Mouse (Mus musculus): ENCODE measurements around the gene Dner.

Dner gene

DNA sequence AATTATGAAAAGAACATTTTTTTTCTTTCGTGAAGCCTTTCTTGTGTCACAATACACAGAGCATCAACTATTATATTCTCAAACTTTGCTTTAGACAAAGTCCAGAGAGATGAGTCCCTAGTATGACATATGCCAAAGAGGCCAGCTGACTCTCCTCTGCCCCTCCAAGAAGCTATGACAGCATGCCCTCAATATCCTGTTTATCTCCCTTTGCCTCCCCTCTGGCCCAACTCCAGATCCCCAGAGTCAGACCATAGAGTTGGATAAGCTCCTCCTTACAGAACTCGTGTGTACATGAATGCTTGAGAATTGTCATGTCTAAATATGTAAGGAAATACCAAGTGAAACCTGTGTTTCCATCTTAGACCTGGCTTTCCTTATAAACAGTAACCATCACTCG is 170.5 kb downstream of the Dner start:
- no peak for DNase-seq (ENCODE audit: low spot score)

DNA sequence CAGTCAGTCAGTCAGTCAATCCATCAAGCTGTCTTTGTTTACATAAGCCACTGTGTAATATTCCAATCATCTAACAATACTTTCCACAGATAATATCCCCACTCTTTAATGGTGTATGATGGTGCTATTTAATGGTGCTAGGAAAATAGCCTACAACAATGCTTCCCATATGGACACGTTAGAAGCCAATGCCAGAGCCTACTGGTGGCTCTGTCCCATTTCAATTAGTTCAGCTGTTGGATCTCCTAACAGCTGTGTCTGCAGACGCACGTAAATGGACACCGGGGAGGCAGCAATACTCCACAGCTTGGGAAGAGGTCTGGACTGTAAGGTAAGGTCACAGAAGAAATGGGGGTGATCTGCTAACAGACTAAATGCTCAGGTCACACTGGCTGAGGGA is 171.6 kb downstream of the Dner start:
- no peak for DNase-seq (ENCODE audit: low spot score)

DNA sequence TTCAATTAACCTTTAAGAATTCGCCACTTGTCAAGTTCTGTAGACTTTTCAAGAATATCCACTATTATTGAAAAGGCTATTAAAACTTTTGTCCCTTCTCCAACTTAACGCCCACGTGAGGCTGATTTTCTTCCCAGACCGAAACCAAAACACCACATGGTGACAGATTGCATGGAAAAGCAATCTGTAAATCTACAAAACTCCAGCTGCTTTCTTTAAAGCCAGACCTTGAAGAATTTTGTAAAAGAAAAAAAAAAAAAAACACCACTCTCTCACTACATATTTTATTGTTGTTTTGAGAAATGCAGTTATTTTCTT is 173.1 kb downstream of the Dner start:
- no peak for DNase-seq (ENCODE audit: low spot score)

DNA sequence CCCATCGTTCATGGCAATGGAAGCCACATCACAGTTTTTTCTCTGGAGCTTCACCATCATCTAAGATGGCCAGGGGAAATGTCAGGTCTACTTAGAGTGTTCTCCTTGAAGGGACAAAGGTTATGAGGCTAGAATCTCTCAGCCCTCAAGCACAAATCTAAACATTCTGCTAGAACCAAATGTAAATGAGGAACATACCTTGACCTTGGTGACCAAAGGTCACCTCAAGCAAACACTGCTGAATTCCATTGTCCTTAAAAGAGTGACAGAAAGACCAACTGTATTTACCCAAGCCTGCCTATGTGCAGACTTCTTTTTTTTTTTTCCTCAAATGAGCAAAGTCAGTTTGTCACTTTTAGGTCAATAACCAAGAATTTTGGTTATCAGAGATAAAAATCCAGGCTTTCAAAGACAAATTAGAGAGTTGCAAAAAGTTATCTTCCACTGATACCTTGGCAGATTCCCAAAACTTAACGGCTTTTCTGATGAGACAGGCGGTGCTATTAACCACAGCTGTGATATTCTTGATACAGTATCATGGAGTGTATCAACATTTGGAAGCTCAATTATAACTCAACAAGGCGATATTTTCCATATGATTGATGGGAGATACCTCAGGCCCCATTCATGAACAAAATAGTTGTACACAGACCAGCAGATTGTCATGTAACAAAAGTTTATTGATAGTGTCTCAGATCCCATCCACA is 173.6 kb downstream of the Dner start:
- no peak for DNase-seq (ENCODE audit: low spot score)

DNA sequence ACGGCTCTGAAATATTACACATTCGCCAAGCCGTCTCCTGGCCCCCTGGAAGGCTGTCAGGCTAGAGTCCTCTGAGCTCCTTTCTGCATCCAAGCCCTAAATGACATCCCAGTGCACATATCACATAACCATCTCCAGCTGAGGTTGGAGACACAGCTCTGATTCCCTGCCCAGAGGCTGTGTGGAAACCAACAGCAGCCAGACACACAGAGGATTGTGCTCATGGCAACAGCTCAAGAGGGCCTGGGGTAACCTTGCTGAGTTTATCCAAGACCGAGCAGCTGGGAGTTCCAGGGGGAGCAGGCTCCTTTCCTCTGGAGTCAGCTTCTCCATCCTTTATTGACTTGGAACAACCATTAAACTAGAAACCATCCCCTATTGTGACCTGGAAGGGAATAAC is 177.7 kb downstream of the Dner start:
- DNase-seq (ENCODE audit: low spot score): no peak

DNA sequence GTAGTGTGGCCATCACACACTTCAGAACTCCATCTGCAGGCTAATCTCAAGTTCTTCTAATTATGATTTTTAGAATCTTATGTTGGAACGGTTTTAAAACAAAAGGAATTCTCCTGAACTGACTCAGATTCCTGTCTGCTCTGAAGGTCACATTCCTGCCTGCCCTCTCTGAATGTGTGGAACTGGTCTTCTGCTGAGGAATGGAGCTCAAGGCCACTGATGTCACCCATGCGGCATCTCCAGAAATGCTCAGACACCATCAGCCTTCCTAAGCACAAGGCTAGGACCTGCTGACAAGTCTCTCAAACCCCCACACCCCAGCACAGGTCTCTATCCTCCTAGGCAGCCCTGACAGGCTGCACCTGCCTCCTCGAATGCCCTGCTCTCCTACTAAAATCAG is 182.8 kb downstream of the Dner start:
- DNase-seq (ENCODE audit: low spot score): no peak

DNA sequence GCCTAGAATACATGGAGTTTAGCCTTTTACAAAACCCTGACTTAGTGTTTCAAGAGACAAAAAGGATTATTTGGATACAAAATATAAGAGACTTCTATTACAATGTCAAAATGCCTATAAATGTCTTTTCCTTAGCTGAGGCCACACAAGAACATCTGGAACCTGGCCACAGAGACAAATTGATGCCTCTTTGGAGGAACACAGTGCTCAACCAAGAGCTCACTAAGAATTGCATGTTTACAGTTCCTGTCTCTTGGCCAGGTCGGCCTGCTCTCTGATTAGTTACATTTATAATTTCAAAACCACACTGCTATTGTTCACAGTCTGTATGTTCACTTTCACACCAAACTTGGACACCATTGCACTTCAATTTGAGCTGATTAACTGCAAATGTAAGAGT is 187.5 kb downstream of the Dner start:
- no peak for DNase-seq (ENCODE audit: low spot score)

- DNase-seq (ENCODE audit: low spot score): no peak
Observed at GRCm38 (mm10) chr1:84507568-84507967, 188.5 kb downstream of the Dner start.

DNA sequence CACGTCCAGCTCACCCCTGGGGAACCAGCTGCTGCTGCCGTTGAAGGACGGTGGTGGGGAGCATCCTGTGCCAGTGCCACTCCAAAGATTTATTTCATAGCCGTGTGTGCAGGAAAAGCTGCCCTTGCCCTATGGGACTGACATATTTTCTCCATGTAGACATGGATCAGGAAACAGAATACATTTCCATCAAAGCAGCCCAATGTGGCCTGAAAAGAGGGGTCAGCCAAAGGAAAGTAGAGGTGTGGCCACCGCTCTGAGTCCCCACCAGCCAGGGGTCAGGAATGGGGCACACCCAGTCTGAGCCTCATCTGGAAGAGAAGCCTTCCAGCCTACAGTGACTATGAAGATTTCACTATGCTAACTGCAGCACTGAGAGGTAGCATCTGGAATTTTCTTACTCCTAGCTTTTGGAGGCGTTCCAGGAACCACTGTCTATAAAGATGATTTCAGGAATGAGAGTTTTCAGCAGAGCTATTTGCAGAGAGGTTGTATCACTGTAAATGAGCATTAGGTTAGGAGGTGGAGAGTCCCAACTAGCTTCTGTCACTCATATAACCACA is 189.0 kb downstream of the Dner start:
- no peak for DNase-seq (ENCODE audit: low spot score)

- DNase-seq (ENCODE audit: low spot score): no peak
Observed at GRCm38 (mm10) chr1:84500673-84501072, 195.3 kb downstream of the Dner start.

- DNase-seq (ENCODE audit: low spot score): no peak
Observed at GRCm38 (mm10) chr1:84491732-84492131, 204.3 kb downstream of the Dner start.

GRCm38 (mm10) chr1:84488546-84488945 is 207.5 kb downstream of the Dner start:
- DNase-seq (ENCODE audit: low spot score): no peak

GRCm38 (mm10) chr1:84485066-84485465 is 211.0 kb downstream of the Dner start:
- no peak for DNase-seq (ENCODE audit: low spot score)

GRCm38 (mm10) chr1:84484577-84484976 is 211.4 kb downstream of the Dner start:
- no peak for DNase-seq (ENCODE audit: low spot score)

GRCm38 (mm10) chr1:84479976-84480375 is 216.0 kb downstream of the Dner start:
- no peak for DNase-seq (ENCODE audit: low spot score)

DNA sequence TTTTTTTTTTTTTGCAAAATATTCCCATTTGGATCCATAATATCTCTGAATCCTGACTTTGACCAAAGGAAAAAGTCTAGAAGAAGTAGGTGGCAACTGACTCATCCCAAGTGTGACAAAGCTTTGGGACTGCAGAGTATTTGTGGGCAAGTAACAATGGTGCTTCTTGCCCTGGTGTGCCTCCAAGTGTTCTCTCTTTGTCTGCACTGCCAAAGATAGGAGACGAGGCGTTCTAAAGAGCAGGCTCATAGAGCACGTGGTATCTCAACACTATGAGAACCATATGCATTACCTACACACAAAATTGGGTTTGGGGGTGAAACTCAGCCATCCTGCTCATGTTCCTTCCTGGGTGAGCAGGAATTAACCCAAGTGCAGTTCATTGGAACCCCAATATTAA is 221.7 kb downstream of the Dner start:
- DNase-seq (ENCODE audit: low spot score): no peak

GRCm38 (mm10) chr1:84472260-84472659 is 223.8 kb downstream of the Dner start:
- DNase-seq (ENCODE audit: low spot score): no peak

DNA sequence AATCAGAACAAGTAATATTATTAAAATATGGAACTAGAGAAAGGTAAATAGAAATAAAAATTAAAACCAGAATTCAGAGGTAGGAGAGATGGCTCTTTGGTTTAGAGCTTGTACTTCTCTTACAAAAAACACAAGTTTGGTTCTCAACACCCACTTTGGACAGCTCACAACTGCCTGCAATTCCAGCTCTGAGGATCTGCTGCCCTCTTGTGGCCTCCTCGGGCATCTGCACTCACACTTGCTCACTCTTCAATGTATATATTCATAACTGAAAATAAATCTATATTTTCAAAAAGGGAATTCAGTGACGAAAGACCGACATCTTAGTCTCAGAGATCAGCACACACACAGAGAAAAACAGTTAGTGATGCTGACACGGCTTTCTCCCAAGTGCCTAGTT is 225.7 kb downstream of the Dner start:
- no peak for DNase-seq (ENCODE audit: low spot score)

DNA sequence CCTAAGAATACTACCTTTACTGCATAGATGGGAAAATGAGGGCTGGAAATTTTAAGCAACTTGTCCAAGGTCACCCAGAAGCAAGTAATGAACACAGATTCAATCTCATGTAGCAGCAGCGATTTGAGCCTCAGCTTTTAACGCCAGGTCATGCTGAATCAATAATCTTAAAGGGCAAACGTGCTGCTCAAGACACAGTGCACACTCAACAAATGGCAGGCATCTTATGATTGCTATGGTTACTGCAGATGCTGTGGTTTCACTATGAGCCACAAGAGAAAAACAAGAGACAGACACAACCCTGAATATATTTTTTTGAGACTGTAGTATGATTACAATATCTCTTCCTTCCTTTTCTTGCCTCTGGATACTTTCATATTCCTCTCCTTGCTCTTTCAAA is 228.4 kb downstream of the Dner start:
- DNase-seq (ENCODE audit: low spot score): no peak

- DNase-seq (ENCODE audit: low spot score): no peak
Observed at GRCm38 (mm10) chr1:84464761-84465160, 231.3 kb downstream of the Dner start.

DNA sequence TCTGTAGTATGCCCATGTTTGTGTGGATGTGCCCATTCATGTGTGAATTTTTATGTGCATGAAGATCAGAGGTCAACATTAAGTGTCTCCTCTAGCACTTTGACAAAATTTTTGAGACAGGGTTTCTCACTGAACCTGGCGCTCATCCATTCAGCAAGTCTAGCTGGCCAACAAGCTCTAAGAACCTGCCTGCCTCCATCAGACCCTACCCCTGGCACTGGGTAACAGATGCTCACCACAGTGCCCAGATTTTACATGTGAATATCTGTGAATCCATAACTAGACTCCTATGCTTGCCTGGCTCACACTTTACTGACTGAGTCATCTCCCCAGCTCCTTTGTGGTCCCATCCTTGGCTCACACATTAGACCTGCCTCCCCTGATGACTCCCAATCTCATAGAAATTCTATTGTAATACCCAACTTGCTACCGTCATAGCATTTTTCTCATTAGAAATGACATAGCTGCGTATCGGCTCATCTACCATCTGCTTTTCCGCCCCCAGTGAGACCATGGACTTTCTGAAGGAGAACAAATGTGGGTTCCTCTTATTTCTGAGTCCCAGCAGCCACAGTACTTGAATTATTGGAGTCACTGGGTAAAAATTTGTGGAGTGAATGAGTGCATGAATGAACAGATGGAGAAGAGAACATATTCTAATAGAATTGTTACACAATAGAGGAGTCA is 231.9 kb downstream of the Dner start:
- no peak for DNase-seq (ENCODE audit: low spot score)

- DNase-seq (ENCODE audit: low spot score): no peak
Observed at GRCm38 (mm10) chr1:84449566-84450278, 246.3 kb downstream of the Dner start.

DNA sequence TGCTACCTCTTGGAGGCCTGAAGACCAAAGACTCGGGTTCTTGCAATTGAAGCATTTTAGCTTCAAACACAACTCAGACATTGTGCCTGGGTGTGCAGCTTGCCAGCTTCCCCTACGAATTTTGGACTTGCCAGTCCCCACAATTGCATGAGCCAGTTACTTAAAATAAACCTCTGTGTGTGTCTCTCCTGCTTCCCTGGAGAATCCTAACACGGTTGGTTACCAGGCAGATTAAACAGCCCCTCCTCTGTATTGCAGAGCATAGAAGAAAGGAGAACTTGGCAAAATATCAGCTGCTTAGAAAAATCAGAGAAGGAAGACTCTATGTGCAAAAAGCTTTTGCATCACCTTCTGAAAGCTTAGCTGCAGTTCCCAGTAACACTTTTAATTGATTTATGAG is 252.4 kb downstream of the Dner start:
- no peak for DNase-seq (ENCODE audit: low spot score)

Measured in MN1 (cell line).